27 mouse cellular contexts compared by ENCODE assay signal in genomic region chr17:48090305-48090704, GRCm38 (mm10). TPM values are rescaled to one million over a fixed set of nuclear protein-coding genes. Genes with fewer than 3 reads are reported as not detected.
A peak's percentile ranks its signal among the peaks of the same experiment; 100 is the strongest.
DNase-seq lines count a peak whose midpoint lies in the region; ATAC-seq and TF ChIP-seq lines count a peak whose summit lies in the region.
"Had no signal": no experiment of that assay in that cellular context is flagged by ENCODE, and none has a peak within 500 bp of the region (broad histone marks: within the 10 kb centered on the region; RNA-seq: fewer than 3 reads in every experiment).

No protein-coding gene starts in this region.

- TF ChIP-seq CTCF in brain, embryonic 14.5 days (IDR thresholded peaks at IDR 0.05; ENCODE audit: borderline replicate concordance, extremely low read depth, insufficient read depth, insufficient read length) = no peak

- DNase-seq in embryo, embryonic 11 days = peak; percentile 14
- DNase-seq in embryo, embryonic 10.5 days (ENCODE audit: low spot score) = no peak
- no peak for DNase-seq in hindbrain, embryonic 14.5 days (ENCODE audit: low spot score)
- DNase-seq in brain, embryonic 14.5 days (ENCODE audit: low read depth) = peak; percentile 60
- DNase-seq in retina, embryonic 14.5 days (ENCODE audit: low spot score) = peak; percentile 32
- no peak for DNase-seq in kidney, postnatal 25 days
- DNase-seq: cerebellum, adult 11-12 months; gastrocnemius, adult 2 months; heart, postnatal 4 days; kidney, adult 2 months; kidney, postnatal 14 days; liver, postnatal 0 days; thymus, adult 2 months; thymus, postnatal 4 days had no signal

- peak; percentile 21; the same call in 1 of the 2 replicates for ATAC-seq in hindbrain, embryonic 14.5 days (ENCODE audit: low FRiP score)
- ATAC-seq in hindbrain, embryonic 13.5 days (ENCODE audit: low FRiP score) = no peak
- ATAC-seq: CD4-positive, CD25-positive, alpha-beta regulatory T cell, adult 4 months; liver, postnatal 0 days had no signal

- no peaks in the 10 kb centered on the region for H3K36me3 ChIP-seq in hindbrain, embryonic 14.5 days (replicated peaks; ENCODE audit: control insufficient read depth, insufficient read depth)
- no peaks in the 10 kb centered on the region for H3K36me3 ChIP-seq in hindbrain, embryonic 13.5 days
- H3K36me3 ChIP-seq: embryonic facial prominence, embryonic 10.5 days; heart, embryonic 15.5 days; limb, embryonic 12.5 days; stomach, embryonic 15.5 days had no signal

- 43% methylated on average over 12 of the region's 12 CpGs for WGBS in hindbrain, embryonic 14.5 days
- 37% methylated on average over 12 of the region's 12 CpGs for WGBS in hindbrain, embryonic 13.5 days

- no peak overlapping the region for H3K4me2 ChIP-seq in hindbrain, embryonic 14.5 days (replicated peaks)
- no peak overlapping the region for H3K4me2 ChIP-seq in hindbrain, embryonic 13.5 days
- H3K4me2 ChIP-seq: heart, embryonic 15.5 days; limb, embryonic 12.5 days; liver, embryonic 11.5 days; stomach, embryonic 15.5 days had no signal

- H3K27me3 ChIP-seq in hindbrain, embryonic 14.5 days (ENCODE audit: control insufficient read depth, insufficient read depth, low read length) = peaks cover 21% of the 10 kb centered on the region
- peaks cover 31% of the 10 kb centered on the region for H3K27me3 ChIP-seq in hindbrain, embryonic 13.5 days

- H3K4me3 ChIP-seq in hindbrain, embryonic 14.5 days (replicated peaks; ENCODE audit: low read length) = no peak overlapping the region
- H3K4me3 ChIP-seq in hindbrain, embryonic 13.5 days = no peak overlapping the region
- H3K4me3 ChIP-seq: embryonic facial prominence, embryonic 10.5 days; gastrocnemius, adult 2 months; heart, embryonic 15.5 days; layer of hippocampus, adult 2 months; limb, embryonic 12.5 days; myocyte; stomach, embryonic 15.5 days had no signal

- H3K4me1 ChIP-seq in hindbrain, embryonic 14.5 days (replicated peaks; ENCODE audit: control insufficient read depth, insufficient read depth, low read length) = peaks cover 4% of the 10 kb centered on the region; the same call in 1 of the 2 replicates
- peaks cover 9% of the 10 kb centered on the region for H3K4me1 ChIP-seq in hindbrain, embryonic 13.5 days (replicated peaks)
- H3K4me1 ChIP-seq: stomach, embryonic 15.5 days had no signal

- no peak for TF ChIP-seq POLR2A in brain, embryonic 14.5 days (IDR thresholded peaks at IDR 0.05; ENCODE audit: borderline replicate concordance, extremely low read depth, insufficient read depth, insufficient read length, poor library complexity, severe bottlenecking)

- no peaks in the 10 kb centered on the region for H3K9me3 ChIP-seq in hindbrain, embryonic 14.5 days (ENCODE audit: control insufficient read depth, low read length)
- H3K9me3 ChIP-seq in hindbrain, embryonic 13.5 days = 0 out of 2 replicates have a peak, but pooled peaks cover 3% of the 10 kb centered on the region
- H3K9me3 ChIP-seq: heart, embryonic 15.5 days; stomach, embryonic 15.5 days had no signal

- H3K27ac ChIP-seq in hindbrain, embryonic 14.5 days = no peak overlapping the region
- H3K27ac ChIP-seq in hindbrain, embryonic 13.5 days = no peak overlapping the region
- H3K27ac ChIP-seq: embryonic facial prominence, embryonic 10.5 days; gastrocnemius, adult 2 months; heart, embryonic 15.5 days; layer of hippocampus, adult 2 months; limb, embryonic 12.5 days; macrophage; stomach, embryonic 15.5 days had no signal

- no peak overlapping the region for H3K9ac ChIP-seq in hindbrain, embryonic 14.5 days
- H3K9ac ChIP-seq in hindbrain, embryonic 13.5 days = no peak overlapping the region
- H3K9ac ChIP-seq: heart, embryonic 15.5 days; limb, embryonic 12.5 days; liver, postnatal 0 days; stomach, embryonic 15.5 days had no signal

RNA-seq across cellular contexts. Expression of gene 1700067P10Rik, which starts 1.2 kb away (rescaled TPM):
- polyA plus RNA-seq in hindbrain, embryonic 14.5 days (2014; fragmentation: Nextera tagmentation; extraction: Ambion mirVana) = 0.18 TPM in 1 of 2 replicates, not detected in the other
- polyA plus RNA-seq in hindbrain, embryonic 13.5 days (2015; fragmentation: Nextera tagmentation; extraction: Ambion mirVana) = 0.21 TPM in 1 of 2 replicates, not detected in the other
- polyA plus RNA-seq in brain, embryonic 14.5 days (2012; rRNA removed) = not detected in 2 replicates
- polyA plus RNA-seq: CD4-positive, CD25-positive, alpha-beta regulatory T cell, adult 4 months; embryonic facial prominence, embryonic 10.5 days; heart, embryonic 15.5 days; intestine, embryonic 14.5 days; kidney, adult 2 months; limb, embryonic 12.5 days; liver, embryonic 11.5 days; liver, postnatal 0 days; lung, postnatal 0 days; macrophage; myocyte; neural tube, embryonic 14.5 days; stomach, embryonic 15.5 days had no signal

RNA-seq across cellular contexts. Expression of gene 1700122O11Rik, which starts 52.2 kb away (rescaled TPM):
- not detected in 2 replicates for polyA plus RNA-seq in hindbrain, embryonic 14.5 days (2014; fragmentation: Nextera tagmentation; extraction: Ambion mirVana)
- not detected in 2 replicates for polyA plus RNA-seq in hindbrain, embryonic 13.5 days (2015; fragmentation: Nextera tagmentation; extraction: Ambion mirVana)
- not detected in 2 replicates for polyA plus RNA-seq in brain, embryonic 14.5 days (2012; rRNA removed)
- polyA plus RNA-seq: CD4-positive, CD25-positive, alpha-beta regulatory T cell, adult 4 months; embryonic facial prominence, embryonic 10.5 days; heart, embryonic 15.5 days; intestine, embryonic 14.5 days; kidney, adult 2 months; limb, embryonic 12.5 days; liver, embryonic 11.5 days; liver, postnatal 0 days; lung, postnatal 0 days; macrophage; myocyte; neural tube, embryonic 14.5 days; stomach, embryonic 15.5 days; thymus, adult 2 months had no signal

RNA-seq across cellular contexts. Expression of gene 9830107B12Rik, which starts 55.8 kb away (rescaled TPM):
- polyA plus RNA-seq in hindbrain, embryonic 14.5 days (2014; fragmentation: Nextera tagmentation; extraction: Ambion mirVana) = not detected in 2 replicates
- polyA plus RNA-seq in hindbrain, embryonic 13.5 days (2015; fragmentation: Nextera tagmentation; extraction: Ambion mirVana) = not detected in 2 replicates
- polyA plus RNA-seq in brain, embryonic 14.5 days (2012; rRNA removed) = not detected in 2 replicates
- polyA plus RNA-seq: CD4-positive, CD25-positive, alpha-beta regulatory T cell, adult 4 months; embryonic facial prominence, embryonic 10.5 days; heart, embryonic 15.5 days; intestine, embryonic 14.5 days; kidney, adult 2 months; limb, embryonic 12.5 days; myocyte; neural tube, embryonic 14.5 days had no signal

Comparison
In these comparisons a context has a peak if more than half of its experiments do, and no peak if none do; other contexts are left out.
1. DNase-seq: peak in embryo, embryonic 11 days (single experiment), brain, embryonic 14.5 days (single experiment) and retina, embryonic 14.5 days (single experiment); none in embryo, embryonic 10.5 days (single experiment), hindbrain, embryonic 14.5 days (single experiment) and kidney, postnatal 25 days (0 of 2).